Mouse (Mus musculus): ENCODE measurements at regions not wholly inside any gene's neighbourhood (a gene's known extent, or its start where the extent isn't known, plus 50 kb on each side); places are given as distances from the start of the nearest gene placed in this dataset.

DNA sequence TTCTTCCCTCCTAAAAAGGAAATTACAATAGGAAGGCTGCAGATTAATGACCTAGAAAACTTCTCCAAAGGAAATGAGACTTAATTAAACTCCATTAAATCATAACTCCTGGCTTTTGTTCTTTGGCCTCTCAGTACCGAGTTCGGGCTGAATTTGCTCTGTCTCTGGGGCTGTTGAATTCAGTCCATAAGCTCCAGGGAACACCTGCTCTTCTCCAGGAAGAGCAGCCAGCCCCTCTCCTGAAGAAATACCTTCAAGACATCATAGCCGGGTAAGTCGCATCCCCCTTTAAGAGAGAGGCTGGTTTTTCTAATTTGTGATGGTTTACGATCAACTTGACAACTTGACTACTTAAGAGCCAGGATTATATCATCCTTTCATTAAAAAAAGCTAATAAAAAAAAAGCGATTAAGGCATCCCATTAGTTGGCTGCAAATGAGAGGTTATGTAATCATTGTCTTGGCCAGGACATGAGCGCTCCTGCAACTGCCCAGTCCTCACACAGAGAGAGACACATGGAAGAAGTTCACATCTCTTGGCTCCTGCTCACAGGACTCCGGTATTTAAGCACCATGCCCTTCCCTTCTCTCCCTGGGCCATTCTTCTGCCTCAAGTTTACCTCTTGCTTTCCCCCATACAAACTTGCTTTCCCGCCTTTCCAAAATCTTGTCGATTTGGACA is 524.0 kb upstream of the Adam5 start:
- intact Hi-C loops (cut with DNase I; ENCODE audit: low total_unique reads) = no loop called here
- no peak for DNase-seq

DNA sequence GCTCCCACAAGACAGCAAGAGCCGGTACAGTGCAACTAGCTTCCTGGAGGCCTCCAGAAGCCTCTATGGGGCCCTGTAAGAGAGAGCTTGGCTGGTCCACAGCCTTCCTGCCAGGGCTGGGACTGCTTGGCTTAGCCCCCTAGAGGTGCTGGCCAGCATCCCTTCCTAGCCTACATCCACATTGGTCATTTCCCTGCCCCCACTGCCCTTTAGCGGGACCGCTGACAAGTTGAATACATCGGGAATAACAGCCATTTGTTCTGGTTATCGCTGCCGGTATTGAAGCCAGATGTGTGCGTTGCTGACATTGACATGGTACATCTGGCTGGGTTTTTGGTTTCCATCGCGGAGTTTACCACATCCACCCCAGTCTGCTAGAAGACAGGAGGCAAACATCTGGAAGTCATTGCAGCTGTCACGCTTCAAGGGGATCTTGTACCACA is 519.0 kb upstream of the Adam5 start:
- intact Hi-C loops (cut with DNase I; ENCODE audit: low total_unique reads) = no loop called here
- DNase-seq = peak; percentile 20

DNA sequence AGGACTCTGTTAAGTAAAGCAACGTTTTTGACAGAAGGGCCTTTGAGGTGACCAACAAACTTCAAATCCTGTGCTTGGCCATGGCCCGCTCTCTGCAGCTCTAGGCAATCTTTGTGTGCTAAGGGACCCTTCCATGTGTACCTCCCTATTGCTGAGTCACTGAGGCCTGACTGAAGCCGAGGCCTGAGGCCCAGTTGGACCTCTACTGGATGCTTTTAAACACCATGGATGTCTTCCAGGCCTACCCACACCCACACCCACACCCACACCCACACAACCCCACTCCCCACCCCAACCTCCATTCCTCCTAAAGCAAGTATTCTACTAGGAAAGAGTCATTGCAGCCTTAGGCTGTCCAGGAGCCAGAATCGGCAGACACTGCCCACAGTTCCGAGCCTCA is 518.3 kb upstream of the Adam5 start:
- intact Hi-C loops (cut with DNase I; ENCODE audit: low total_unique reads) = no loop called here
- no peak for DNase-seq

DNA sequence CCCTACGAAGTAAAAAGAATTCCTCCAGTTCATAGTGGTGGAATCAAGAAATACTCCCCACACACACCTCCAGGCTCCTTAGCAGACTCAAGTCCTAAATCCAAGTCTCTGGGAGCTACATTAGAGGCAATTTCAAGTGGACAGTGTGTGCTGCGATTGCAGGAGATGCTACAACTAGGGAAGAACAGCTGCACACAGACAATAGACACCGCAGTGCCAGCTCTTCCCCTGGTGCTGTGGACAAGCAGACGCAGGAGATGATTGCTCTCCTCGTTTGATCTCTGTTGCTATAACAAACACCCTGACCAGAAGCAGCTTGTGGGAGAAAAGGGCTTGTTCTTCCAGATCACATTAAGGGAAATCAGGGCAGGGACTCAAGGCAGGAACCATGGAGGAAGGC is 517.1 kb upstream of the Adam5 start:
- DNase-seq = no peak
- intact Hi-C loops (cut with DNase I; ENCODE audit: low total_unique reads) = no loop called here

DNA sequence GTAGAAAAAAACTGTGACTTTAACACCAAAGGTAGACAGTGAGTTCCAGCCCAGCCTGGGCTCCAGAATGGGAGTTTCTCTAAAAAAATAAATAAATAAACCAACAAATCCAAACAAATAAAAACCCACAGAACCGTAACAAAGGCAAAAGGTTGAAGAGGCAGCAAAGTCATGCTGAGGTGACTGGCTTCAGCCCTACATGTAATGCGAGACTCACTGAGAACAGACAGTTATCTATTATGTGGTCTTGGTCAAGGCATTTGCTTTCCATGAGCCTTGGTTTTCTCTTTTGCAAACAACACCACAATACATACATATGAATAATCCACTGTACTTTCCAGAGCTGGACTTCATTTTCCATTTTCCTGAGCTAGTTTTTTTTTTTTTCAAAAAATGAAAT is 516.6 kb upstream of the Adam5 start:
- no peak for DNase-seq
- intact Hi-C loops (cut with DNase I; ENCODE audit: low total_unique reads) = no loop called here

DNA sequence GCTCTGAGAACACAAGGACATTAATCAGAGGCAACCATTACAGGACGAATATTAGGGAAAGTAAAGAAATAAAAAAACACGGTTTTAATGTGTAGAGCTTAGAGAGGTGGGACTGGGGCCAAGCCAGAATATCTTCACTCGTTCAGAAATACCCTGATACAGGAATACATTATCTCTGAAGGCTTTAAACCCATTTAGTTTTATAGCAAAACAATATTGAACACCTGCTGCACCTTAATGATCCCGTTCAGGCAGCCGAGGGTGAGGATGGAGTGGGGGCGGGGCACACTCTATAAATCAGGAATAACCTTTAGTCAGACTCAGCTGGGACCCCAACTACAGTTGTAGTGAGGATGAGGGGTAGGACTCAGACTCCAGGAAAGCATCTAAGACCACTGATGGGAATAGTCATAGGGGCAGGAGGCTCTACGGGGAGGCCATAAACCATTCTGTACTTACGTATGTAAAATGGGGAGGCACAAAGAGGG is 508.0 kb upstream of the Adam5 start:
- intact Hi-C loops (cut with DNase I; ENCODE audit: low total_unique reads) = no loop called here
- DNase-seq = no peak

DNA sequence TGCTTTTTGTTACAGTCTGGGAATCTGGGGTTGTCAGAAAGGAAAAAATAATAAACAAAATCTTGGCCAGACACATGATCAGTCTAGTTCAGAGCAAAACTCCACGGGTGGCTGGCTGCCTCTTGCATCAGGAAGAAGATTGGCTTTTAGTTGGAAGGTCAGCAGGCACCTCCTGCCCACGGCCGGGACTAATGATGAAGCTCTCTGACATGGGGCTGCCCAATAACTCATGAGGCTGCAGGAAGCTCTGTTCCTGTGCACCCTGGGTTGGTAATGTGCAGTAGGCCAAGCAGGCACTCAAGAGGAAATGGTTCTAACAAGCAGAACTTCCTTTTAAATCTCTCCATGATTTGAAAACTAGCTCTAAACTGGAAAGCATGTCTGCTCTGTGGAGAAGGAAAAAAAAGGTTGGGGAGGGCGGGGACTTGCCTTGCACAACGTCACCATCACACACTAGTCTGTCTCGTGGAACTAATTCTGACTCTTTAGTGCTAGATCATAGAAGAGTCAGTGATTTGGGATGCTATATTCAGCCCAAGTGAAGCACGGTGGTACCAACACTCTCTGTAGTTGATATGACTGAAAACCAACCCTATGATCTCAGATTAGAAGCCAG is 507.1 kb upstream of the Adam5 start:
- no peak for DNase-seq
- intact Hi-C loops (cut with DNase I; ENCODE audit: low total_unique reads) = no loop called here

DNA sequence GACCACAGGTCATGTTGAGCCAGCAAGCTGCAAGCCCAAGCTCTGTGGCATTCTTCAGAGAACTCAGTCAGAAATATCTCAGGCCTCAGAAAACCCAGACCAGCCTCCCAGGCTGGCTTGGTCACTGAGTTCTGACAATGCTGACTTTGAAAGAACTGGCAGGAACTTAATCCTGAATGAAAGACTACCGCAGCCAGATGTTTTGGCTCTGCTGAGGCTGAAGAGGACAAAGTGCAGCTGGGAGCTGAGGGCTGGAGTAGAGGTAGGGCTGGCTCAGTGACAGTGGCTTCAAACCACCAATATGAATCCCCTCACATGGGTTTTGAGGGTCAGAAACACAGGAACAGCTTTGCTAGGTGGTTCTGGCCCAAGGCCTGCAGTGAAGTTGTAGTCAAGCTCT is 505.6 kb upstream of the Adam5 start:
- intact Hi-C loops (cut with DNase I; ENCODE audit: low total_unique reads) = no loop called here
- DNase-seq = no peak

DNA sequence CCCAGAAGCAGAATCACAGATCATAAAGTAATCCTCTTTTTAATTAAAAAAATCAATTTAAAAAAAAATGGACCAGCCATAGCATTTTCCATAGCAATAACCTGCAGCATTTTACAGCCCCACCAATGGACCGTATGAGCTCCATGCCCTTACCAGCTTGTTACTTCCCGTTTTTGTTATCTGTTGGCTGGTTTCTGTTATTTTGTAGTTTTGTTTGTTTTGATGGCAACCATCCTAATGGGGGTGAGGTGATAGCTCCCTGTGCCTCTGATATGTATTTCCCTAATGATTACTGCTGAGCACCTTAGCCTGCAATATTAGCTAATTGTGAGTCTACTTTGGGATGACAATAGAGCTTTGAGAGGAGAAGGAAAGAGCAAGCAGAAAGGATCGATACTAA is 504.1 kb upstream of the Adam5 start:
- intact Hi-C loops (cut with DNase I; ENCODE audit: low total_unique reads) = no loop called here
- no peak for DNase-seq

DNA sequence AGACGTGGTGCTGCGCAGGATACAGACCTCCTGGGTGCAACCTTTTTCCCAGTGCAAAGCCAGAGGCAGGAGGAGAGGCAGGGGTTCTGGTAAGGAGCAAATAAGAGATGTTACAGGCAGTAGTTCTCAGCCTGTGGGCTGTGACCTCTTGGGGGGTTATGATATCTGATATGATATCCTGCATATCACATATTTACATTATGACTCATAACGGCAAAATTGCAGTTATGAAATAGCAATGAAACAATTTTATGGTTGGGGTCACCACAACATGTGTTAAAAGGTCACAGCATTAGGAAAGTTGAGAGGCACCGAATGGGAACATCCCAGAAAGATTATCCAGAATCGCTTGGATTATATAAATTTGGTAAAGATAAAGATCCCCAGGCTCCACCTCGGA is 502.8 kb upstream of the Adam5 start:
- DNase-seq = no peak
- intact Hi-C loops (cut with DNase I; ENCODE audit: low total_unique reads) = no loop called here

DNA sequence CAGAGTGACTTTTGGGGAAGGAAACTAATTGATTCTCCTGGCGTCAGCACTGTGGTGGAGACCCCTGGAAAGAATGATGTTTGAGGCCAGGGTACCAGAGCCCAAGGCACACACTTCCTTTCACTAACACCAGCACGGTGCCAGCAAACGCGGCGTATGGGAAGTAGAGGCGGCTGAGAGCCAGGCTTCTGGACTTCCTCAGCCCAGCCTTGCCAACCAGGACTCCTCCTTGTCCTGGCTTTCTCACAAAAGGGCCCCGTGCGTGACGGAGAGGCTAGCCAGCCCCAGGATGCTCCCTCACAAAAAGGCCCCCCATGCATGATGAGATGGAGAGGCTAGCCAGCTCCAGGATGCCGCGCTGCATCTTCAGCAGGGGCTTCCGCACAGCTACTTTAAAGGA is 502.1 kb upstream of the Adam5 start:
- intact Hi-C loops (cut with DNase I; ENCODE audit: low total_unique reads) = no loop called here
- DNase-seq = no peak

DNA sequence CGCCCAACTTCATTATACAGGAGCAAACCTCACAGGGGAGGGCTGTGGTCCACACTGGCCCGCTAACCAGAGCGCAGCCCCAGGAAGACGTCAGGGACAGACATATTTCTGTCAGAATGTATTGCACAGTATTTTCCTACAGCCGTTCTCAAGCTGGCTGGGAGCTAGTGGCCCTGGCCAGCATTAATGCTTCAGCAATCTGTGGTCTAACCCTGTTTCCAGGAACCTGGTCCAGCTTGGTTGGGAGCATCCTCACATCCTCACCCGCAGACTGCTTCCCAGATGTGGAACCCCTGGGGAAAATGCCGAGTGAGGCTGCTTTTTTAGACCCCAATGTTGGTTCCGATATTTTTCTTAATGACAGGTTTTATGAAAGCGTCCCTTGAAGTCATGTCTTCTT is 500.6 kb upstream of the Adam5 start:
- intact Hi-C loops (cut with DNase I; ENCODE audit: low total_unique reads) = no loop called here

DNA sequence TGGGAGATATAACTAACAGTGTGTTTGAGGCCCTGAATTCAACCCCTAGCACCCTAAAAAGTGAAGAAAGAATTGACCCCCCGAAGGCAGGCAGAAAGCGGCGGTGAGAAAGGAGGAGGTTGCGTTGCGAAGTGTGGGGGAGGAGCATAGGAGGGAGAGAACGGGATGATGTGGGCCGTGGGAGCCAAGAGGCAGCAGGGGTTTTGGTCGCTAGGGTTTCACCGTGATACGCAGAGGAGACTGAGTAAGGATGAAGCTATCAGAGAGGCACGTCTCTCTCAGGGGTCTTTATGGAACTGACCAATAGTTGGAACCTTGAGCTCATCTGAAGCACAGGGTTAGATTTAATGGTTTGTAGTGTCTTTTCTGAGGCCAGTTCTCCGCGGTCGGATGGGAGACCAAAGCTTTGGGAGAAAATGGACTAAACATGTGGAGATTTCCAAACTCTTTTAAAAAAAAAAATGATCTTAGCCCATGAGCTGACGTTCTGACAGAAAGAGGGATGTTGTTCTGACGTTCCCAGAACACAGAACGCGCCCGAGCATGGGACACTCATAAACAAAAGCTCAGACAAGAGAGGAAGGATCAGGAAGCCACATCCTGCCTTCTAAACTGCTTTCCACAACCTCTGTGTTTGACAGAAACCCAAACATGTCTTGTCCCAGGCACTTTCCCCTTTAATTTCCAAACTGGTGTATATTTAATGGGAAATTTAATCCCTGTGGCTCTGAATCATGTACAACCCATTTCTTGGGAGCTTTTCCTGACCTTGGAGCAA is 499.7 kb upstream of the Adam5 start:
- DNase-seq = no peak
- intact Hi-C loops (cut with DNase I; ENCODE audit: low total_unique reads) = no loop called here

More for the DNA sequence above, 500.6 kb upstream of the Adam5 start:
- DNase-seq = peak; percentile 45

DNA sequence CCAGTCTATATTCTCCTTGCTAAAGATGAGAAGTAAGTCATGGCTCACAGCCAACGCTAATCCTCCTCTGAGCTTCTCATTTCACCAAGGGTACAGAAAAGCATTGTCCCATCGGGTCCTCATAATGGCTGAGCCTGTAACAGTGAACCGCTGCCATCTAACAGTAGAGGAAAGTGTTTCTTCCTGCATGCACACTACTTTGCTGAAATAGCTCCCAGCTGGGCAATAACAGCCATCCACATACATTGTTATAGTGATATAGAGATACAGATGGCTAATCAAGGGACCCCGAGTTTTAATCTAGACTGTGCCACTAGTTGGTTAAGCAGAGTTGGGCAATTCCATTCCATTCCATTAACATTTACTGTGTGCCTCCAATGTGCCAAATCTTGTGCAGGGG is 492.2 kb upstream of the Adam5 start:
- intact Hi-C loops (cut with DNase I; ENCODE audit: low total_unique reads) = no loop called here

DNA sequence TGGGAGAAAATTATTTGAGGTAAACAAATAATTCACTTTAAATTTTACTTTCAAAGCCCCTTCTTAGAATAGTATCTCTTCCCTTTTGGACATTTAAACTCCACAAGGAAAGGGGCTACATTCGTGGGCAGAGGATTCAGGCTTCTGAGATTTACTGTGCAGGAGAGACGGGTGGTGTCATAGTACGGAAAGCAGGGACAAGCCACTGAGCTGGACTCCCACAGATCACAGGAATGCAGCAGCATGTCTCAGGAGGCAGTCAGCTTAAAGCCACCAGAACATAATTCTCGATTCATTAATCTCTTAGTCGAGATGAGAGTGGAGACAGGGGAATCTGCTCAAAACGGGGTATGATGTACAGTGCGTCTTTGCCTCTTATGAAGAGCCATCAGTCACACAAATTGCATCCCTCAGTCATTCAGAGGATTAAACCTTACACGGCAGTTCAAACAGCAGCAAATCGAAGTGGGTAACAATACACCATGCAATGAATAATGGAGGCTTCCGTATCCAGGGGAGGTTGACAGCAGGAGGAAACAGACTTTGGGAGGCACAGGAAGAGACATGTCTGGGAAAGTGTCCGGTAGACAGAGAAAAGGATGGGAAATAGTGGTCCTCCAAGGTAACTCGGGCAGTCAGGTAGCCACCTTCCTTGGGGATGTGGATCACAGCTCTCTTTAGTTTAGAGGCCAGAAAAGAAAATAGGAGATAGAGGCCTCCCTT is 487.8 kb upstream of the Adam5 start:
- DNase-seq = no peak
- intact Hi-C loops (cut with DNase I; ENCODE audit: low total_unique reads) = no loop called here

More for the DNA sequence above, 492.2 kb upstream of the Adam5 start:
- no peak for DNase-seq

DNA sequence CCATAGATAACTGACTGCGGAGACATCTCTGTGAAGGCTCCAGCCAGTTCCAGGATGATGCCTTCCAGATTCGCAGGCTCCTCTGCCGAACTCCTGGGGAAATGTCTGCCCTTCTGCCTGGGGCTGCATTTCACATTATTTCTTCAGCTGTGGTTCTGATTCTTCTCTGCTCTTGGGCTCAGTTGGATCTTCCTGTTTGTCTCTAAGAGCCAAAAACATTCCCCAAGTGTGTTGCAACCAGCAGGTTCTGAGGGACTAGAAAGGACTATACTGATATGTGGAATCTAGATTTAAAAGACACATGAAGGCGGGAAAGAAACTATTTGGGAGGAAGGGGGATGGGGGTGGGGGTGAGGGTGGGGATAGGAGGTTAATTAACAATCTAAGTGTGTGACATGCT is 483.8 kb upstream of the Adam5 start:
- DNase-seq = no peak
- intact Hi-C loops (cut with DNase I; ENCODE audit: low total_unique reads) = no loop called here

DNA sequence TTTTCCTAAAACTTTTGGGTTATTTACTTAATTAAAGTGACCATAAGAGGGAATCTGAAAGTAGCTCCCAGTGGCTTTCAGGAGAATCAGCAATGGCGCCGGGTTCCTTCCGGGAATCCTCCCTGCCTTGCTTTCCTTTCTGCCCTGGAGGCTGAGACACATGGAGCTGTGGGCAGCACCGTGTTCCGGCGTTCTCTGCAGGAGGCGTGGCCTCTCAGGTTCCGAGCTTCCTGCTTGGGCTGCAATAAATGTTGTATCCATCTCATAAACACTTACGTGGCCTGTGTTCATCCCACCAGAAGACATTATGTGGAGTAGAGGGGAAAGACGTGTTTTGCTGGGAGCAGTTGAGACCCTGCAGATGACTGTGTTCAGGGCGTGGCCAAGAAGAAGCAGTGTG is 483.3 kb upstream of the Adam5 start:
- intact Hi-C loops (cut with DNase I; ENCODE audit: low total_unique reads) = no loop called here
- no peak for DNase-seq

DNA sequence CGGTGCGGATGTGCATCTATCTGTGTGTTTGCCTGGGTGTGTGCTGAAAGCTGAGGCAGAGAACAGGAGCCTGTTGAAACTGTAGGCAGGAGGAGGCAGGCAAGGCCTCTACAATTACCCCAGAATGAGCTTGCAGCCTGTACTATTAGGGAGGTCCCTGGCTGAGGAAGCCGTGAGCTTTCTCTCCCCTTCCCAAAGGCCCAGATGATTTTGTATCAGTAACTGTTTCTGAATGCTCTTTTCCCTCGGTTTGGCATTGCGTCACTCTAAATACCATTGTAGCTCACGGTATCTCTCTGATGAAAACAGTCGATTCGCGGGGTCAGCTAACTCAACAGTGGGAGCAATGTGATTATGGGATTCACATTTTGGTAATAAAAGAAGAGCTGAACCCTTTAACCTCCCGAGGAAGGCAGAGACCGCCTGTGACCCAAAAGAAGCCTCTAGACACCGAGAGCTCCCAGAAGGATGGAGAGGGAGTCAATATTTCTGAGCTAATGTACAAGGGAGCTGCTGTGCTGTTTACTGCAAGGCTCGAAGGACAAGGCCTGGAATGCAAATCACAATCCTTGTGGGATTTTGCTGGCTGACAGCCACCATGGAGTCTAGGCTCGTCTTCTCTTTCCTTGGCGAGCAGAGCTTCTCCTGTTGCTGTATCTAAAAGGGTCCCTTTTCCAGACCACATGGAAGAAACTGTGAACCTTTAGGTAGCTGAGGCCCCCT is 482.8 kb upstream of the Adam5 start:
- peak; percentile 56 for DNase-seq
- intact Hi-C loops (cut with DNase I; ENCODE audit: low total_unique reads) = no loop called here
